Mouse (Mus musculus) layer of hippocampus, adult 18-20 months (tissue): ENCODE measurements at regions not wholly inside any gene's neighbourhood (a gene's known extent, or its start where the extent isn't known, plus 50 kb on each side); places are given as distances from the start of the nearest gene placed in this dataset.

Source experiments
- DNase-seq, 2 experiments: peaks; one replicate each; pipeline ENCODE4 v3.0.0; 2022; ENCODE audit warnings: low spot score in 2 of 2

- DNase-seq = no peak
These were observed 339.8 kb downstream of the Rps24 start for GRCm38 (mm10) chr14:24826471-24827337.

- no peak for DNase-seq
These were observed 340.6 kb downstream of the Rps24 start for GRCm38 (mm10) chr14:24827381-24828031.

GRCm38 (mm10) chr14:24829001-24829400, 342.1 kb downstream of the Rps24 start:
- DNase-seq = no peak

DNA sequence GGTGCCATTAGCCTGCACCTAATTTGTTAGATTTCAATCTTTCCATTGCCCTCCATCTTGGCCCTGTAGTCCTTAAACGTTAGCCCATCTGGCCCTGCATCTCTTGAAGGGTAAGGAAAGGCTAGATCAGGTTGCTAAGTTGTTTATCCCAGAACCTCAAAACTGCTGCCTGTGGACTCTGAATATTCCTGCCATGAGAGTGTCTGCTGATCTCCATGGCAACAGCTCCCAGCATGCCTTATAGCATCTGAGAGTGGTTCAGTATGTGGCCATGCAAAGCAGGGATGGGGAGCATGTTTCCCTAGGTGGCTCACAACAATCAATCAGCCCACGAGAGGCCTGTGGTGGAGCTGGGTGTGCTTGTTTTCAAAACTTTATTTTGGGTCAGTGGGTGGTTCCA, 346.3 kb downstream of the Rps24 start:
- DNase-seq = no peak

- no peak for DNase-seq
These were observed 351.3 kb downstream of the Rps24 start for GRCm38 (mm10) chr14:24838219-24838618.

- DNase-seq = no peak
These were observed 352.1 kb downstream of the Rps24 start for GRCm38 (mm10) chr14:24839056-24839455.

DNA sequence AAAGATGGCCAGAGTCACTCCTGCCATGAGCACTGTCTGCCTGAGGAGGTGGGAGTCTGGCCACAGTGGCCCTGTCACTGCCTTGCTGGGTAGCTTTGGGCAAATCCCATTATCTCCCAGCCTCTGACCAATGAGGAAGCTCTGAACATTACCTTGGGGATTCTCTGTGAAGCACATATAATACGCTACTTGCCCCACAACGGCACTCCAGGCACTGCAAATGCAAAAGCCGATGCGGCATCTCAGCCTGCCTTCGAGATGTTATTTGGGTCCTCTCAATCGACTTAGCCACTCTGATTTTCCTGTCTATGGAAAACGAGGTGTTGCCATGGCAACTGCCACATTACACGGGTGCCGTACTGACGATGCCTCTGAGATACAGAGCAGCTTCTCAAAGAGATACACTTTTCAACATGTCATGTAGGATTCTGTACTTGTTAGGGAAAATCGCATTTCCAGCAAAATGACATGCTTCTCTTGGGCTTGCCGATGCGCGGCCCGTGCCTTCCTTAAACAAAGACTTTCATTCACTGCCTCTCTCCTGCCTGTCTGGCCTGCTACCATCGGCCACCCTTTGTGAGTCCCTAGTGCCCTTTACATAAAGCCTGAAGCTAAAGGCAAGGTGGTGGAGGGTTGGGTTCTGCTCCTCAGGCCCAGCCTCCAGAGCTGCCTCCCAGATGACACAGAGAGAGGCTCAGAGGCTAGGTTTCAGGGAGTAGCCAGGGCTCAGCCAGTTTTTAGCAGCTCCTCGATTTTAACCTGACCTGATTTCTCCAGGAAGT, 355.0 kb downstream of the Rps24 start:
- DNase-seq = peak; percentile 75 to 93

- DNase-seq = no peak
These were observed 356.7 kb downstream of the Rps24 start for GRCm38 (mm10) chr14:24843626-24844025.

- no peak for DNase-seq
These were observed 363.6 kb downstream of the Rps24 start for GRCm38 (mm10) chr14:24850491-24850890.

- DNase-seq = no peak
These were observed 367.5 kb downstream of the Rps24 start for GRCm38 (mm10) chr14:24854459-24854858.

GRCm38 (mm10) chr14:24862171-24862570, 375.2 kb downstream of the Rps24 start:
- no peak for DNase-seq

DNA sequence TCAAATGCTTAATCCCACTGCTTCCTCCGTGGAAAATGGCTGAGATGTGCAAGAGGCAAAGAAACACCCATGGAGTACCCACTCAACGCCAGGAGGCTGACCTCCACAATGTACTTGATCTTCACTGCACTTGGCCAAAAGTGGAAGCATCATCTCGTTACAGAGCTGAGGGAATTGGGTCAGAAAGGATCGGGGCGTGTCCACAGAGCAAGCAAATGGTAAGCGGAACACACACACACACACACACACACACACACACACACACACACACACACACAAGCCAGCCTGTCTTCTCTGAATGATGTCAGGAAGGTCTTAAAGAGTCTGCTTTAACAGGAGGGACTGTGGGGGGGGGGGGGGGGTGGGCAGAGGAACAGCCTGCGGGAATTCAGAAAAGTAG, 375.7 kb downstream of the Rps24 start:
- DNase-seq = no peak

DNA sequence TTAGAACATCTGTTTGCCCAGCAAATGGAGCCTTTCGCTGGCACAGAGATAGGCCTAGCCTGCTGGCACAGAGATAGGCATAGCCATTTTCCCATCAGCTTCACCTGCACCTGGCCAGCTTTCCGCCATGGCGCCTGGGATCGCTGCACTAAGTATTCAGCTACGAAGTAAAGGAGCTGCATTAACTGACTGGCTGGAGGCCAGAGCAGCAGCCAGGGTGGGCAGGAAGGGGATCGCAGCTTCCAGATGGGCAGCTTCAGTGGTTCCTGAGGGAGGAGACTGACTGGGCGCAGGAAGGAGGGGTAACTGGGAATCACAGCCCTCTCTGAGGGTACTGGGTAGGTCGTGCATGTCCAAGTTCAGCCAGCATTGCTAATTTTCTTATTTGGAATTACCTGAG, 376.2 kb downstream of the Rps24 start:
- no peak for DNase-seq

- DNase-seq = peak in 1 of 2 experiments; percentile 37
These were observed 378.8 kb downstream of the Rps24 start for GRCm38 (mm10) chr14:24865579-24866230.

- DNase-seq = no peak
These were observed 380.9 kb downstream of the Rps24 start for GRCm38 (mm10) chr14:24867816-24868215.

DNA sequence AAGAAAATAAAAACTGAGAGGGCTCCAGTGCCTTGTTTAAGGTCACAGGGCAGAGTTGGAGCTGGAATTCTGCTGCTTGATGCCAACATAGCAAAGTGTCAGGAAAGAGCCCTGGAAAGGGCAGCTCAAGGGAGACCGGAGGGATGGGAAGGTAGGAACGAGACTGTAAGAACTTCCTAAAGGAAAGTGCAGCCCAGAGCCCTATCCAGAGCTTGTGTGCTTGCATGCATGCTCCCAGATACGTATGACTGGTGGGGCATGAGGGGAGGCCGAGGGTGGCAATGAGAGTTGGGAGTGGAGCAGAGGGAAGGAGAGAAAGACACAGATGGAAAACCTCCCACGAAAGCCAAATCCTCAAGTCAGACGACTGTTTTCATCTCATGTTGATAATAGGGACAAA, 381.8 kb downstream of the Rps24 start:
- DNase-seq = peak in 1 of 2 experiments; percentile 46

GRCm38 (mm10) chr14:24870246-24870645, 383.3 kb downstream of the Rps24 start:
- no peak for DNase-seq

DNA sequence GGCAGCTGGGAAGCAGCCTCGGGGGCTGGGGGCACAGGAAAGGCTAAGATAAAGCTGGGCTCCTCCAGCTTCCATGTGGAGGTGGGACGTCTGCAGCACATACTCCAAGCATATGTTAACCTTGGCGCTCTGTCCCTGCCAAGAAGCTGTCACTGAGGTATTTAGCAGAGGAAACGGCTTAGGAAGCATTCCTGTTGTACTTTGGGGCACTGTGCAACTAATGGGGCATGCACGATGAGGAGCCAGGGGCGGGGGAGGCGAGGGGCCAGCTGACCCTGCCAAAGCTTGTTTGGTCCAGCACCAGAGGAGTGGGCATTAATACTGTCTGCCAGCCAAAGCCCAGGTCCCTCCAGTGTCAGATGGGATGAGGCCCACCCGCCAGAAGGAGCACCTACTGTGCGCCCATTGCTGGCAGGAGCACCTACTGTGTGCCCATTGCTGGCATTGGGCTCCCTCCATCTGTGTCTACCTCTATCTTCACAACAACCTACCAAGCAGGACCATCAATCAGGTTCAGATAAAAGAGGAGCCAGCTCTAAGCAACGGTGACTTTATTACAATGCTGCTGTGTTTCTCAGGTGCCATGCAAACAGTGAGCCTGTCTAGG, 384.6 kb downstream of the Rps24 start:
- no peak for DNase-seq

- no peak for DNase-seq
These were observed 386.0 kb downstream of the Rps24 start for GRCm38 (mm10) chr14:24872931-24873330.

GRCm38 (mm10) chr14:24873406-24873805, 386.5 kb downstream of the Rps24 start:
- no peak for DNase-seq
